ENCODE assay signal across 10 mouse cellular contexts in the genomic region with DNA sequence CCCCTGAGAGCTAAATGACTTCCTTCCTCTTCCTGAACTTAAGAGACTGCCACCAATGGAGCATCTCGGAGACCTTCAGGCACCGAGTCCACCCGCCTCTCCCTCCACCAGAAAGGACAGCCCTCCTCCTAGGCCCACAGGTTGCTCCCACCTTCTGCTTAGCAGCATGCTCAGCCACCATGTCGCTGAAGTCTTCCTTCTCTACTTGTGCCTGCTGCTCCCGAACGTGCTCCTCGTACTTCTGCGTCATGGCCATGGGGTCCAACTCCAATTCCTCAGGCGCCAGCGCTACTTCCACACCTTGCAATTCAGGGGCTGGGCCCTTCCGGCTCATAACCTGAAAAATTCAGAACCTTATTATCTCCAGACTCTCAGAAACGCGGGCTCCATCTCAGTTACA. TPM values are rescaled to one million over a fixed set of nuclear protein-coding genes. Genes with fewer than 3 reads are reported as not detected.
A peak's percentile ranks its signal among the peaks of the same experiment; 100 is the strongest.
DNase-seq lines count a peak whose midpoint lies in the region; ATAC-seq and TF ChIP-seq lines count a peak whose summit lies in the region.
"Had no signal": no experiment of that assay in that cellular context is flagged by ENCODE, and none has a peak within 500 bp of the region (broad histone marks: within the 10 kb centered on the region; RNA-seq: fewer than 3 reads in every experiment).

No protein-coding gene starts in this region.

- no peak for TF ChIP-seq CTCF in gastrocnemius, adult 2 months (IDR thresholded peaks at IDR 0.05)
- TF ChIP-seq CTCF in thymus, adult 2 months (IDR thresholded peaks at IDR 0.05; ENCODE audit: borderline replicate concordance, control insufficient read depth, extremely low read depth, insufficient read depth, low read length, poor library complexity), result no peak

- no peak overlapping the region for H3K4me3 ChIP-seq in gastrocnemius, adult 2 months
- no peak overlapping the region for H3K4me3 ChIP-seq in kidney, embryonic 16.5 days (ENCODE audit: low read length)
- no peak overlapping the region for H3K4me3 ChIP-seq in thymus, adult 2 months (ENCODE audit: control insufficient read depth, insufficient read depth, low read length)

- H3K36me3 ChIP-seq in kidney, embryonic 16.5 days (ENCODE audit: insufficient read depth, low read length), result peaks cover 52% of the 10 kb centered on the region
- H3K36me3 ChIP-seq in thymus, adult 2 months (ENCODE audit: control insufficient read depth, insufficient read depth, low read length), result peaks cover 37% of the 10 kb centered on the region

- H3K4me1 ChIP-seq in kidney, embryonic 16.5 days (ENCODE audit: insufficient read depth, low read length), result peaks cover 28% of the 10 kb centered on the region
- peaks cover 18% of the 10 kb centered on the region for H3K4me1 ChIP-seq in thymus, adult 2 months (replicated peaks; ENCODE audit: control insufficient read depth, insufficient read depth, low read length)

- 91% methylated on average over 12 of the region's 13 CpGs for WGBS in kidney, embryonic 16.5 days
- WGBS in thymus, adult 2 months, result 84% methylated on average over 13 of the region's 13 CpGs

- no peak for DNase-seq in gastrocnemius, adult 2 months
- DNase-seq in gastrocnemius, adult 18-20 months (ENCODE audit: low spot score), result no peak
- no peak for DNase-seq in kidney, postnatal 25 days
- DNase-seq in thymus, adult 2 months, result no peak
- DNase-seq in thymus, postnatal 10 days (ENCODE audit: low spot score in 2 of 2), result no peak
- no peak for DNase-seq in urinary bladder, postnatal 36 days (ENCODE audit: low spot score in 2 of 2)
- DNase-seq in layer of hippocampus, adult 11-12 months (ENCODE audit: low spot score), result no peak
- DNase-seq: spleen, adult 18-20 months had no signal

- no peak for ATAC-seq in kidney, embryonic 16.5 days (ENCODE audit: low FRiP score, low TSS enrichment)

- H3K4me2 ChIP-seq in kidney, embryonic 16.5 days (replicated peaks; ENCODE audit: low read depth, low read length), result no peak overlapping the region

- no peak overlapping the region for H3K9ac ChIP-seq in kidney, embryonic 16.5 days (replicated peaks; ENCODE audit: low read length)

- peak overlapping the region; percentile 93 for H3K27ac ChIP-seq in gastrocnemius, adult 2 months
- H3K27ac ChIP-seq in kidney, embryonic 16.5 days (ENCODE audit: low read length), result peak overlapping the region; percentile 94; the same call in 1 of the 2 replicates
- peak overlapping the region; percentile 68 for H3K27ac ChIP-seq in thymus, adult 2 months (ENCODE audit: control insufficient read depth, insufficient read depth, low read length)

- H3K9me3 ChIP-seq in kidney, embryonic 16.5 days (ENCODE audit: low read length), result no peaks in the 10 kb centered on the region

- TF ChIP-seq POLR2A in thymus, adult 2 months (IDR thresholded peaks at IDR 0.05; ENCODE audit: control insufficient read depth, extremely low read depth, insufficient read depth, low read length, poor library complexity), result no peak

- intact Hi-C loops in gastrocnemius, adult 2 months (cut with DNase I), result loop anchor here (5.0 kb wide), 1 partner anchor 77 kb away; no protein-coding TSS in a partner anchor

- no peaks in the 10 kb centered on the region for H3K27me3 ChIP-seq in kidney, embryonic 16.5 days (ENCODE audit: insufficient read depth, low read length)
- H3K27me3 ChIP-seq in thymus, adult 2 months (ENCODE audit: control insufficient read depth, insufficient read depth, low read length), result no peaks in the 10 kb centered on the region

RNA-seq across cellular contexts. Expression of gene Pacs1, which starts 1.7 kb away (rescaled TPM):
- 1 to 10 TPM; 5.2 to 8.5 TPM for total RNA-seq in gastrocnemius, adult 2 months (2021)
- total RNA-seq in gastrocnemius, adult 18-20 months (2021), result 1 to 10 TPM; 6.5 to 8.2 TPM
- 23.8 and 27.7 TPM in 2 replicates for polyA plus RNA-seq in kidney, embryonic 16.5 days (2015; fragmentation: Nextera tagmentation; extraction: Ambion mirVana)
- 58.9 and 64.9 TPM in 2 replicates for polyA plus RNA-seq in thymus, adult 2 months (2012; rRNA removed)

RNA-seq across cellular contexts. Expression of gene Sf3b2, which starts 20.6 kb away (rescaled TPM):
- total RNA-seq in gastrocnemius, adult 2 months (2021), result 10 to 100 TPM; 66.5 to 78.9 TPM
- 10 to 100 TPM; 66.7 to 68.2 TPM for total RNA-seq in gastrocnemius, adult 18-20 months (2021)
- polyA plus RNA-seq in kidney, embryonic 16.5 days (2015; fragmentation: Nextera tagmentation; extraction: Ambion mirVana), result 344 and 387 TPM in 2 replicates
- polyA plus RNA-seq in thymus, adult 2 months (2012; rRNA removed), result 213 and 250 TPM in 2 replicates

RNA-seq across cellular contexts. Expression of gene Gal3st3, which starts 23.5 kb away (rescaled TPM):
- total RNA-seq in gastrocnemius, adult 2 months (2021), result under 1 TPM in 1 of 2 experiments, not detected in 1; 0.11 TPM
- not detected for total RNA-seq in gastrocnemius, adult 18-20 months (2021)
- polyA plus RNA-seq in kidney, embryonic 16.5 days (2015; fragmentation: Nextera tagmentation; extraction: Ambion mirVana), result 3.2 and 4.2 TPM in 2 replicates
- 4.8 and 6.3 TPM in 2 replicates for polyA plus RNA-seq in thymus, adult 2 months (2012; rRNA removed)
- total RNA-seq: neutrophil, adult 5-6 weeks had no signal
